Mouse (Mus musculus): ENCODE measurements around the gene Icos. TPM values are rescaled to one million over a fixed set of nuclear protein-coding genes. Genes with fewer than 3 reads are reported as not detected.

Gene Icos
- polyA plus RNA-seq, 1 experiment from 2014 or later, result 0.31 TPM

DNA sequence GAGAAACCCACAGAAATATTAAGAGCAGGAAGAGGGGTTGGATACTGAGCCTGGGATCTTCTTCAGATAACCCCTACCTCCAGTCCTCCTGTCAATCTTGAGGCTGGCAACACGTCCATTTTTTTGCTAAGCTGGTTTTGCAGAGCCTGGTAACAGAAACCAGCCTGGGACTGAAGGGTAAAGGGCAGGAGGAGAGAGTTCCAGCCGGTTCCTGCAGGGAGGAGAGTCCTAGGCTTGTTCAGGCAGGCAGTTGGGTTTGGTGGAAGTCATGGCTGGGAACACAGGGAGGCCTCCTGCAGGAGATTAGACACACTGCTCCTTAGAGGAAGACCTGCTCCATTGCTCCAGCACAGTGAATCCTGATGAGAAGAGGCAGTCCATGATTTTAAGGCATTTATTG lies 10.2 kb upstream of the Icos start:
- WGBS, result 37% methylated on average over 2 of the region's 2 CpGs
- Histone ChIP-seq H3K27ac (replicated peaks) (no peak overlapping the region), H3K36me3 (no peaks in the 10 kb centered on the region)

DNA sequence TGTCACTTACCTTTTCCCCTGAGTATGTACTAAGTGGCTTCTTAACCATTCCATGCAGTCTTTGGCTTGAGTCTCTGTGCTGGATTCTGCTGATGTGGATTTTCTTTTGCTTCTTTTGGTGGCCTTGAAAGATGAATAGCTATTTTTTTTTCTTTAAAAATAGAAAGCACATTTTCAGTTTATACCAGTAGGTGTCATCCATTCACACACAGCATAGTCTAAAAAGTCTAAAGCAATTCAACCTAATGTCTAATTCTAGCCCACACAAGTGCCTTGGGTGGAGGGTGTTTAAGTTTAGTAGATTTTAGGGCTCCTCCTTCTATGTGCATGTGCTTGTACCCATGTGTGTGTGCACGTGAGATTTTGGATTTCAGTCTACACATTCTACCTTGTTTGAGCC lies 6.9 kb upstream of the Icos start:
- H3K9ac ChIP-seq, result no peak overlapping the region
- no peak overlapping the region for H3K27ac ChIP-seq (replicated peaks)
- peaks cover 7% of the 10 kb centered on the region; the same call in 1 of the 2 replicates for H3K4me1 ChIP-seq
- no peaks in the 10 kb centered on the region for H3K9me3 ChIP-seq
- ATAC-seq (ENCODE audit: extremely low read depth, insufficient number of reproducible peaks, low FRiP score, low TSS enrichment), result no peak
- H3K4me3 ChIP-seq, result no peak overlapping the region
- no peak overlapping the region for H3K4me2 ChIP-seq
- no peaks in the 10 kb centered on the region for H3K27me3 ChIP-seq (replicated peaks)
- H3K36me3 ChIP-seq, result no peaks in the 10 kb centered on the region
- WGBS, result 61% methylated on average over 1 of the region's 1 CpGs

More for the DNA sequence above, 10.2 kb upstream of the Icos start:
- ATAC-seq (ENCODE audit: extremely low read depth, insufficient number of reproducible peaks, low FRiP score, low TSS enrichment), result no peak
- Histone ChIP-seq H3K4me3 (no peak overlapping the region), H3K4me2 (no peak overlapping the region), H3K9me3 (no peaks in the 10 kb centered on the region), H3K4me1 (no peaks in the 10 kb centered on the region), H3K27me3 (replicated peaks) (no peaks in the 10 kb centered on the region), H3K9ac (no peak overlapping the region)

DNA sequence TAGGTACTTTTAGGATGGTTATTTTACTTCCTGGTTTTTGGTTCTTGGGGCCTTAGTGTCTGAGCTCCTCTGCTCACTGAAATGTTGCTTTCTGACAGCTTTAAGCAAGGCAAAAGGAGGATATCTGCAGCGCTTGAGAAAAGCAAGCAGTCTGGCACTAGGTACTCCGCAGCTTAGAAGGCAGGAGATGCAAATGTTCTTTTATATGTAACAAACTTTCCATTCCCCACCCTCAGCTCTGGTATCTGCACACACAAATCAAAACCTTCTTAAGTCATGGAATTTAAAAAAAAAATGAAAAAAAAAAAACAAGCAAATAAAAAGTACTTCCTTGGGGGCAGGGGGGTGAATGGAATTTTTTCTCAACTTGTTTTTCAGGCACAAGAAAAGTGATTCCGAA lies 3.5 kb upstream of the Icos start:
- Histone ChIP-seq H3K4me3 (no peak overlapping the region), H3K9ac (no peak overlapping the region), H3K36me3 (no peaks in the 10 kb centered on the region), H3K27me3 (replicated peaks) (no peaks in the 10 kb centered on the region), H3K27ac (replicated peaks) (no peak overlapping the region), H3K9me3 (no peaks in the 10 kb centered on the region), H3K4me2 (no peak overlapping the region), H3K4me1 (peaks cover 7% of the 10 kb centered on the region; the same call in 1 of the 2 replicates)
- 81% methylated on average over 3 of the region's 3 CpGs for WGBS
- no peak for ATAC-seq (ENCODE audit: extremely low read depth, insufficient number of reproducible peaks, low FRiP score, low TSS enrichment)

DNA sequence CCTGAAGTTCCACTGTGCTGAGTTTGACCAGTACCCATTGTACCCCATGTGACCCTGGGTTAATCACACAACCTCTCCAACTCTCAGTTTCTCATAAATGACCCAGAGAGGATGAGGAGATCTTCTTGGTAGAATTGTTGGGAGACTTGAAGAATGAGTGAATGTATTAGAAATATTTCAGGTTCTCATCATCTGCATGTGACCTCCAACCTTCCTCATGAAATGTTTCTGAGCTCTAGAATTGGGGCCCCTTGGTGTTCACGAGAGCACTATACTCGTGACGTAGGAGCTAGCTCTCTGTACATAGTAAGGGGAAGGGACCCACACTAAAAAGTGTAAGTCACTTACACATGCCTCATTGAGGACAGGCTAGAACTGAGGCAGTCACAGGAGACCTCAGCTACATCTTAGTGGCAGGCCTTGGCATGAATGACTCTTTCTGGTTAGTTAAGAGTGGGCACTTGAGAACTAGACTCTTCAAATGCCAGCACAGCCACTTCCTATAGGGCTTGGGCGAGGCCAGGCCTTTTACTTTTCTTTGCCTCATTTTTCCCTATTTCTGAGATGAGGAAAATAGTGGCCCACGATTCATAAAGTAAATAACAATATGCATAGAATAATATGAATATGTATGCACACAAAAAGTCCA lies 2.0 kb upstream of the Icos start:
- H3K36me3 ChIP-seq, result no peaks in the 10 kb centered on the region
- H3K9ac ChIP-seq, result no peak overlapping the region
- 74% methylated on average over 5 of the region's 5 CpGs for WGBS
- no peak overlapping the region for H3K4me2 ChIP-seq
- peaks cover 7% of the 10 kb centered on the region; the same call in 1 of the 2 replicates for H3K4me1 ChIP-seq
- no peak for ATAC-seq (ENCODE audit: extremely low read depth, insufficient number of reproducible peaks, low FRiP score, low TSS enrichment)
- no peaks in the 10 kb centered on the region for H3K9me3 ChIP-seq
- no peak overlapping the region for H3K4me3 ChIP-seq
- no peaks in the 10 kb centered on the region for H3K27me3 ChIP-seq (replicated peaks)
- H3K27ac ChIP-seq (replicated peaks), result no peak overlapping the region

DNA sequence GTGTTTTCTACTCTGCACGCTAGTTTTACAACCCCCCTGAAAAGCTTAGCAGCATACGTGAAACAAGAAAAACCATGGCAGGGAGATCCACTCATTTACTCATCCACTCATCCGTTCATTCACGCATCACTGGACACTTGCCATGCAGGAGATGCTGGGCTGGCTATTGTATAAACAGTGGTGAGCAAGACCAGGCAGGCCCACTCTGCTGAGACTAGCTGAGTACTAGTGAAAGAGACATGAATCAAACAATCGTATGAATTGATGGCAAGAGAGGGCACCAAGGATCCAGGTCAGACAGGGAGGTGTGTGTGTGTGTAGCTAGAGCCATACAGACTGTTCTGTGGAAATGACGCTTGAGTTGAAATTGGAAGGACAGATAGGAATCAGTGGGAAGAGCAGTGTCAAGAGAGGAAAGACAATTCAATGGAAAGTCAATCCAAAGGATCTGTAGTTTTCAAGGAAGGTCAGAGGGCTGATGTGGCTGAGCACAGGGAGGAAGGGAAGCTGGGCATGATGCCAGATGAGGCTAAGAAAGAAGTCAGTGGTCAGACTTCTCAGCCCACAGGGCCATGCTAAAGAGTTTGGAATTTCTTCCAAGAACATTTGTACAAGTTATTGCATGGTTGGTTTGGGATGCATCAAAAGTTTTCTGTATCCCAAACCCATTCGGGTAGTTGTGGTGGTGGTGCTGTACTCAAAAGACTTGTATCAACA lies 1.6 kb downstream of the Icos start:
- no peak overlapping the region for H3K27ac ChIP-seq (replicated peaks)
- no peak overlapping the region for H3K4me3 ChIP-seq
- no peak for ATAC-seq (ENCODE audit: extremely low read depth, insufficient number of reproducible peaks, low FRiP score, low TSS enrichment)
- H3K27me3 ChIP-seq (replicated peaks), result no peaks in the 10 kb centered on the region
- no peaks in the 10 kb centered on the region for H3K9me3 ChIP-seq
- H3K4me1 ChIP-seq, result no peaks in the 10 kb centered on the region
- H3K9ac ChIP-seq, result no peak overlapping the region
- WGBS, result 75% methylated on average over 7 of the region's 7 CpGs
- no peak overlapping the region for H3K4me2 ChIP-seq
- no peaks in the 10 kb centered on the region for H3K36me3 ChIP-seq

DNA sequence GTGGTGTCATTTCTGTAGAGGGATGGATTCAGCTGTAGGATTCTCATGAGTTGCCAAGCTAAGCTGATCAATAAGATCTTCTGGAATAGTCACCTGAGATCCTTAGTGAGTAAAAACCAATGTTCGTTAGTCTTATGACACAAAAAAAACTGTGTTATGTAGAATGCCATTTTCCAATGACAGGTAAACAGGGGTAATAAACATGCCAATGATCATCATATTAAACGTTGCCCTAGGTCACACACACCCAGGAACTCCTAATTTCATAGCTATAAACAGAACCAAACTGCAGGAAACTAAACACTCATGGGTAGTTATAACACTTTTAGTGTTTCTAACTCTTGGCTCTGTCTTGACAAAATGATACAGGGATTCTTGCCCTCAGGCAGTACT lies 2.1 kb downstream of the Icos start:
- H3K9me3 ChIP-seq, result no peaks in the 10 kb centered on the region
- ATAC-seq (ENCODE audit: extremely low read depth, insufficient number of reproducible peaks, low FRiP score, low TSS enrichment), result no peak
- no peaks in the 10 kb centered on the region for H3K4me1 ChIP-seq
- WGBS, result 71% methylated on average over 2 of the region's 2 CpGs
- no peak overlapping the region for H3K4me3 ChIP-seq
- no peaks in the 10 kb centered on the region for H3K36me3 ChIP-seq
- no peaks in the 10 kb centered on the region for H3K27me3 ChIP-seq (replicated peaks)
- H3K4me2 ChIP-seq, result no peak overlapping the region
- no peak overlapping the region for H3K27ac ChIP-seq (replicated peaks)
- H3K9ac ChIP-seq, result no peak overlapping the region

DNA sequence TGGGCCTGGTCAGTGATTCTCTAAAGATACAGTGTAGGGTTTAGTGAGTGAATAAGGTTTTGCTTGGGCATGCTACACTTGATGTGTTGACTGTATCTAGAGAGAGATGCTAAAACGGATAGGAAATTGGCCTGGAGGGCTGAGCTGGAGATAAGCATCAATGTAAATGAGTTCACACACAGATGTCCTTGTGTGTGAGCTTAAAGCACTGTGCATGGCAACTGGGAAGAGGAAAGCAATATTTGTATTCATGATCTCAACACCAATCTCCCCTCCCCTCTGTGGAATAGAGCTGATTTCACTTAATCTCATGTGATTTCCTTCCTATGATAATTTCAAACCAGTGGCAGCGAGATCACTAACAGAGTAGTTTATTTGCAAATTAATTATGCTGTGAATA lies 7.3 kb downstream of the Icos start:
- no peak overlapping the region for H3K4me2 ChIP-seq
- no peak overlapping the region for H3K27ac ChIP-seq (replicated peaks)
- no peak for ATAC-seq (ENCODE audit: extremely low read depth, insufficient number of reproducible peaks, low FRiP score, low TSS enrichment)
- 57% methylated on average over 2 of the region's 2 CpGs for WGBS
- no peaks in the 10 kb centered on the region for H3K27me3 ChIP-seq (replicated peaks)
- no peak overlapping the region for H3K4me3 ChIP-seq
- H3K9ac ChIP-seq, result no peak overlapping the region
- H3K36me3 ChIP-seq, result no peaks in the 10 kb centered on the region
- H3K4me1 ChIP-seq, result 0 out of 2 replicates have a peak, but pooled peaks cover 3% of the 10 kb centered on the region
- H3K9me3 ChIP-seq, result no peaks in the 10 kb centered on the region

DNA sequence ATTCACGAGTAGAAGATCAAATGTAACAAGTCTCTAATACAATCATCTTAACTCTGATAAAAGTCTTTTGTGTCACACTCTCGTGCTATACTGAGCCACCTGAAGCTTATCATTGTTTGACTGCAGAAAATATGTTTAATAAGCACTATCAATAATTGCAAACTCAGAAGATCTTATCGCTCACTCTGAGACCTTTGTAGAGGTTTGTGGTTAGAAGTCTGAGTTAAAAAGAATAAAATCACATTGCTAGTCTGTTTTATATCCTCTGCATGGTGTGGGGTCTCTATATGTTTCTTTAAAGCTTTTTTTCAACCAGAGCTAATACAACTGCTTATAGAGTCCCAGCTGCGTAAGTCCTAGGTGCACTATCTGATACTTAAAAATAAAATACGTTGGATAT lies 8.4 kb downstream of the Icos start:
- Histone ChIP-seq H3K9me3 (no peaks in the 10 kb centered on the region), H3K4me3 (no peak overlapping the region), H3K4me1 (0 out of 2 replicates have a peak, but pooled peaks cover 8% of the 10 kb centered on the region), H3K4me2 (no peak overlapping the region), H3K27ac (replicated peaks) (no peak overlapping the region), H3K9ac (no peak overlapping the region), H3K27me3 (replicated peaks) (no peaks in the 10 kb centered on the region), H3K36me3 (no peaks in the 10 kb centered on the region)
- no peak for ATAC-seq (ENCODE audit: extremely low read depth, insufficient number of reproducible peaks, low FRiP score, low TSS enrichment)
- 67% methylated on average over 5 of the region's 5 CpGs for WGBS

DNA sequence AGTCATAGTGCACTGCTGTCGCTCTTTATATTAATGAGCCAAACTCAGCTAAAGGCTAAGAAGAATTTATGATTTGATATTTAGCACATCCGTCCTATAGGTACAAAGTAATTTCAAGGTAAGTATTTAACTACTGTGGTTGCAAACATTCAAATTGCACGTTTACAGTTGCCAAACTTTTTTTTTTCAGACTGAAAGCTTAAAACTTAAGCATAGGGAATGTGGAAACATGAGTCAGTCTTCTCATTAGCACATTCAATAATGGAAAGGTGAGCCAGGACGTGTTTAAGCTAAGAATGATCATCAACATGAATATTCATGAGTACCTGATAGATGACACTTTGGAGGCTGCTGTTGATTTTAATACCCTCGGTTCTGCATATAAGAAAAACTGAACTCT lies 11.4 kb downstream of the Icos start:
- ATAC-seq (ENCODE audit: extremely low read depth, insufficient number of reproducible peaks, low FRiP score, low TSS enrichment), result no peak
- H3K4me3 ChIP-seq, result no peak overlapping the region
- no peaks in the 10 kb centered on the region for H3K27me3 ChIP-seq (replicated peaks)
- H3K4me1 ChIP-seq, result 0 out of 2 replicates have a peak, but pooled peaks cover 10% of the 10 kb centered on the region
- H3K27ac ChIP-seq (replicated peaks), result no peak overlapping the region
- H3K9ac ChIP-seq, result no peak overlapping the region
- no peaks in the 10 kb centered on the region for H3K9me3 ChIP-seq
- H3K4me2 ChIP-seq, result no peak overlapping the region
- H3K36me3 ChIP-seq, result no peaks in the 10 kb centered on the region
- WGBS, result 75% methylated on average over 5 of the region's 5 CpGs

DNA sequence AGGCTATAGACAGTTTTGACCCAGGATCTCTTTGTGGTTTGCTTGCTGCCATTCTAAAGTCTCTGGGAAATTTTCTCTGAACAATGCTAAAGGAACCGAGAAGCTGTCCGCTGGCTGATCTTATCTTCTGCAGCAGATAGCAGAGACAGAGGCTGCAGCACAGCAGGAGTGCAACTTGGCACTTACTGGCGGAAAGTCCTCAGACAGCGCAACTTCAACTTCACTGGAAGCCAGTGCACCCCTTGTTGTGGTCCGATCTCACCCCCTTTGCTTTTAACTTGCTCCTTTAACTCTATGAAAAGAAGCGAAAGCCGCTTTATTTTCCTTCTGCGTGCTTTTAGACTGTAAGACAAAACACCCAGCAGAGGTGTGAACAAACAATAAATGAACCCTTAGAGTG lies 12.6 kb downstream of the Icos start:
- H3K4me1 ChIP-seq, result 0 out of 2 replicates have a peak, but pooled peaks cover 10% of the 10 kb centered on the region
- H3K36me3 ChIP-seq, result no peaks in the 10 kb centered on the region
- no peak overlapping the region for H3K9ac ChIP-seq
- no peaks in the 10 kb centered on the region for H3K27me3 ChIP-seq (replicated peaks)
- H3K4me2 ChIP-seq, result peak overlapping the region; percentile 22
- WGBS, result 32% methylated on average over 8 of the region's 8 CpGs
- ATAC-seq (ENCODE audit: extremely low read depth, insufficient number of reproducible peaks, low FRiP score, low TSS enrichment), result no peak
- no peak overlapping the region for H3K27ac ChIP-seq (replicated peaks)
- no peak overlapping the region for H3K4me3 ChIP-seq
- H3K9me3 ChIP-seq, result no peaks in the 10 kb centered on the region

DNA sequence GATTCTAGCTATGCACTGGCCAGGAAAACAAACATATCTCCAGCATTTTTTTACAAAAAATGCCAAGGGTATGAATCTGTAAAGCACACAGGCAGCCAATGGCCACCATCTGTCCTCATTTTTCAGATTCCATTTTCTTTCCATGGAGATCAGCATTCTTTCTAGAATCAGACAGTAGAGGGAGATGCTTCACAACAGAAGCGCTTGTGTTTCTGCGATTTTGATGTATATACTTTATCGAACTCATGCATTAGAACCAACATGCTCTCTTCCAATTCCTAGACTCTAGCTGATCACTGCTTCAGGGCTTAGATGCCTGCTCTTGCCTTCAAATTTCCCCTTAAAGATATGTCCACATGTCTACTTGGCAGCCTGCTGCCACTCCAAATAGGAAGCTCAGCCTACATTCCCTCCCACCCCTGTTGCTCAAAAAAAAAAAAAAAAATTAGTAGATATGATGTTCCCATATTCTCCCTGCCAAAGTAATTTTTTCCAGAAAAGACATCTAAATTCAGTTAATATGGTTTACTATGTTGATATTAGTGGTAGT lies 20.4 kb downstream of the Icos start:
- no peak for ATAC-seq (ENCODE audit: extremely low read depth, insufficient number of reproducible peaks, low FRiP score, low TSS enrichment)
- Histone ChIP-seq H3K4me1 (peaks cover 24% of the 10 kb centered on the region), H3K36me3 (no peaks in the 10 kb centered on the region), H3K9ac (no peak overlapping the region), H3K27ac (replicated peaks) (no peak overlapping the region; the same call in 1 of the 2 replicates), H3K27me3 (replicated peaks) (no peaks in the 10 kb centered on the region), H3K9me3 (no peaks in the 10 kb centered on the region), H3K4me2 (no peak overlapping the region), H3K4me3 (no peak overlapping the region)
- 81% methylated on average over 3 of the region's 3 CpGs for WGBS
